Mouse (Mus musculus) megakaryocyte, embryonic 14.5 days (primary cell): Measurements from ENCODE around the gene Gm8909.
"Not testable (repeated sequence)": the region's sequence is repeated elsewhere in the genome, so short reads cannot be mapped to it uniquely, and the experiment has no call there.

Experiments
- FLI1 ChIP-seq: IDR thresholded peaks from 2 replicates; pipeline ENCODE4 v1.6.1; 2012; ENCODE audit warnings: low read length, inconsistent platforms, mixed read lengths
- GATA1 ChIP-seq: IDR thresholded peaks from 3 replicates; pipeline ENCODE4 v1.6.1; 2012; ENCODE audit warnings: mixed read lengths, low read length, inconsistent platforms, borderline replicate concordance

GRCm38 (mm10) chr17:36136299-36136848, 32.0 kb downstream of the Gm8909 start:
- TF ChIP-seq GATA1, FLI1: not testable (repeated sequence)
